Mouse (Mus musculus) limb, embryonic 12.5 days (tissue): Measurements from ENCODE around the gene Gm10065. TPM values are rescaled to one million over a fixed set of nuclear protein-coding genes. Genes with fewer than 3 reads are reported as not detected.
"Not testable (repeated sequence)": the region's sequence is repeated elsewhere in the genome, so short reads cannot be mapped to it uniquely, and the experiment has no call there.

Source experiments
- ATAC-seq: fragments of 200-750 bp; cut with Nextera tagmentation; 2 replicates; pipeline ENCODE4 v1.8.0; 2017; ENCODE audit warnings: low read depth, moderate TSS enrichment; ENCODE audit not compliant: insufficient number of reproducible peaks, insufficient read depth, low FRiP score, low TSS enrichment
- H3K27ac ChIP-seq: fragments of 300-500 bp; sonication (generic); 2 replicates; pipeline ENCODE4 v1.5.1; 2016; ENCODE audit warnings: mild to moderate bottlenecking, moderate library complexity
- H3K27me3 ChIP-seq: fragments of 300-500 bp; sonication (generic); 2 replicates; pipeline ENCODE4 v1.6.1; 2016; ENCODE audit warnings: mild to moderate bottlenecking, moderate library complexity
- H3K36me3 ChIP-seq: fragments of 300-500 bp; sonication (generic); 2 replicates; pipeline ENCODE4 v1.6.1; 2016; ENCODE audit warnings: mild to moderate bottlenecking, moderate library complexity
- H3K4me1 ChIP-seq: fragments of 300-500 bp; sonication (generic); replicated peaks from 2 replicates; pipeline ENCODE4 v1.6.1; 2016
- H3K4me2 ChIP-seq: fragments of 300-500 bp; sonication (generic); 2 replicates; pipeline ENCODE4 v1.6.1; 2016; ENCODE audit warnings: mild to moderate bottlenecking, moderate library complexity
- H3K4me3 ChIP-seq: fragments of 300-500 bp; sonication (generic); replicated peaks from 2 replicates; pipeline ENCODE4 v1.5.1; 2016; ENCODE audit warnings: mild to moderate bottlenecking
- H3K9ac ChIP-seq: fragments of 300-500 bp; sonication (generic); replicated peaks from 2 replicates; pipeline ENCODE4 v1.6.1; 2016; ENCODE audit warnings: mild to moderate bottlenecking, moderate library complexity
- H3K9me3 ChIP-seq: fragments of 300-500 bp; sonication (generic); 2 replicates; pipeline ENCODE4 v1.6.1; 2016; ENCODE audit warnings: mild to moderate bottlenecking, moderate library complexity
- WGBS: fragments of 180-500 bp; shearing (Covaris S2); methylation state at CpG from one replicate; pipeline ENCODE4 v1.1.7; 2016; 5-methylcytosine and 5-hydroxymethylcytosine counted together
- polyA plus RNA-seq: library from polyadenylated mRNA; unstranded; fragments of >200 nt; fragmentation: Nextera tagmentation; extraction: Ambion mirVana; gene quantifications from 2 replicates; pipeline ENCODE4 v1.2.1, GENCODE M21; 2016

The Gm10065 gene
- polyA plus RNA-seq, 1 experiment from 2014 or later: not detected

DNA sequence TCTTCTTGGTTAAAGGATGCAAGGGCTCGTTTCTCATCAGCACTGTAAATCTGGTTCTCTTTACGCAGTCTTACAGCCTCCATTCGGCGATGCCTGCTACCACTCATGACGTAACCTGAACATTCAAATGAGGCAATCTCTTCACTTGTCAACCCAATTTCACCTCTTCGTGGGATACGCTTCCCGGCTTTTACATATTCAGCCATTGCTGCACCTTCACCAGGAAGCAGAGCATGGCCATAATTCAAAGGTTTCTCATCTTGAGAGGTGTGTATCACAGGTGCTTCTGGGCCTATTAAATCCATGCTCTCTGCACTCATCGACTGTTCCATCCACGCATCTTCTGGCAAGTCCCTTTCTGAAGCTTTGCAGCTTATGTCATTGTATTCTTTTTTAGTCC is 11.9 kb downstream of the Gm10065 start:
- Histone ChIP-seq H3K27me3 (peaks cover 20% of the 10 kb centered on the region), H3K4me3 (no peak overlapping the region), H3K9me3 (no peaks in the 10 kb centered on the region), H3K9ac (no peak overlapping the region), H3K36me3 (no peaks in the 10 kb centered on the region), H3K27ac (no peak overlapping the region), H3K4me1 (peaks cover 3% of the 10 kb centered on the region; the same call in 1 of the 2 replicates), H3K4me2 (no peak overlapping the region)
- no peak for ATAC-seq
- WGBS: 81% methylated on average over 10 of the region's 10 CpGs

DNA sequence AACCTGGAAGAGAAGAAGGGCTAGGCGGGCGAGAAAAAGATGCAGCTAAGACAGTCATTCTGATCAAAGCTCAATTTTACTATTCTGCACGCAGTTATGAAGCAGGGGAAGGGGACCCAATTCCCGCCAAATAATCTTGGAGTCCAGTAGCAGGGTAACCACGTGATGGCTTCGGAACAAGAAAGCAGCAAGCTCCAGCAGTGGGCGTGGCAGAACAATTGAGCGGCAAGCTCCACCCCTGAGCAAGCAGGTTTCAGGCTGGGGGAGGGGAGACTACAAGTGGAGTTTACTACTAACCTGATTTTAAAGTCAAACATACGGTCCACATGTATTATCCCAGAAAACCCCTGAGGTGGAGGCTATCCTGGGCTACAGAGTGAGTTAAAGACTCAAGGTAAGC is 16.7 kb downstream of the Gm10065 start:
- H3K9ac ChIP-seq, H3K27ac ChIP-seq, H3K4me3 ChIP-seq, H3K4me2 ChIP-seq, H3K36me3 ChIP-seq, H3K4me1 ChIP-seq, H3K27me3 ChIP-seq, H3K9me3 ChIP-seq, ATAC-seq: not testable (repeated sequence)
- WGBS: 47% methylated on average over 9 of the region's 9 CpGs

DNA sequence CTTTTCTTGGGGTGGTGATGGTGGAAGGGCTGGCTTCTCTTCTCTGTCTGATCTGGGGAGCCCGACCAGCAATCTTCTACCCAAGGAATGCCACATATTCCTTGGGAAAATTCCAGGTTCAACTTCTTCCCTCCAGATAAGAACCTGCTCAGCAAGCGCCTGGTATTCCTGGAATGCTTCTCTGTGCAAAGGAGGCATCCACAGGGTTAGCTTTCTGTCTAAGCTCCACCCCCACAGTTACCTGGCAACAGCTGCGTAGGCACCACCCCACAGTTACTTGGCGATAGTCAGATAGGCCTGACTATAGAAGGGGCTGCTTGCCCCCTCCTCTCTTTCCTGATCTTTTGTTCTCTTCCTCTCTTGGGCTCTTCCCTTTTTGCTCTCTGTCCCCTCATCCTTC is 22.9 kb downstream of the Gm10065 start:
- H3K27me3 ChIP-seq: 0 out of 2 replicates have a peak, but pooled peaks cover 9% of the 10 kb centered on the region
- no peak overlapping the region for H3K27ac ChIP-seq
- H3K4me1 ChIP-seq: peaks cover 9% of the 10 kb centered on the region
- H3K36me3 ChIP-seq: peaks cover 5% of the 10 kb centered on the region
- no peaks in the 10 kb centered on the region for H3K9me3 ChIP-seq
- no peak overlapping the region for H3K4me2 ChIP-seq
- ATAC-seq: no peak
- H3K4me3 ChIP-seq: no peak overlapping the region
- H3K9ac ChIP-seq: no peak overlapping the region
- 12% methylated on average over 4 of the region's 4 CpGs for WGBS

DNA sequence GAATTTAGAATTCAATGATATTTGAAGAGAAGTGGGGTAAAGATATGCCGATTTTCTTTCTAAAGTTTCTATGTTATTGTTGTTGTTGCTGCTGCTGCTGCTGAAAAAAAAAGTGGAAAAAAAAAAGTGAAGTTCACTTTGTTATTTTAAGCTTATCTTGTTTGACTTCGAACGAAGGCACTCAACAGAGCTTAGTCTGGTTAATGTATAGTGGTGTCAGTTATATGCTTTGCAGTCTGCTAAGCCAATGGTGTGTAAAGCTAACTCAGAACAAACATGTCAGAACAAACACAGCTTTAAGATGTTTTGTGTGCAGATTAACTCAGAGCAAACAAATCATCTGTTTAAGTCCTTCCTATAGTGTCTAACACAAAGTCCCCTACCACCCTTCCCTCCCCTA is 25.1 kb downstream of the Gm10065 start:
- WGBS: 91% methylated on average over 3 of the region's 3 CpGs
- Histone ChIP-seq H3K4me1 (peaks cover 9% of the 10 kb centered on the region), H3K27ac (no peak overlapping the region), H3K36me3 (peaks cover 16% of the 10 kb centered on the region), H3K4me3 (no peak overlapping the region), H3K27me3 (0 out of 2 replicates have a peak, but pooled peaks cover 4% of the 10 kb centered on the region), H3K4me2 (peak overlapping the region; percentile 68; the same call in 1 of the 2 replicates), H3K9me3 (no peaks in the 10 kb centered on the region), H3K9ac (no peak overlapping the region)
- ATAC-seq: no peak

DNA sequence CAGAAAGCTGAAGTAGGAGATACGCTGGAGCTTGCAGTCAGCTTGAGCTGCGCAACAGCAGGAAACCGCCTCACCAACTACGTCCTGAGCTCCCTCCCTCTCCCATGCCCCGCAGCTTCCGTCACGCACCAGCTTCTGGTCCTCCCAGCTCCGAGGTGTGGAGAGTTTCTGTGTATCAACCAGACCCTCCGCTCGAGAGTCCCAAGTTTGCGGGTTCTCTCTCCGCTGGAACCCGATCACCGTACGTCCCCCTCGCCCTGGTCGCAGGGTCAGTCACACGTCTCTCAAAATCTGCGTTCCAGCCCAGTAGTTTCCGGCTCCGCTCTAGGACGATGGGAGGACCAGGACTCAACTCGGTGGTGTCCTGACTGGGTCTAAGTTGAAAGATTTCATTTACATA is 25.8 kb downstream of the Gm10065 start, which contains the start of gene Zscan26:
TSS of gene Zscan26 (minus strand) at position 282 of the 400 bp plus-strand sequence.
- Histone ChIP-seq H3K27me3 (0 out of 2 replicates have a peak, but pooled peaks cover 4% of the 10 kb centered on the region), H3K4me1 (peaks cover 9% of the 10 kb centered on the region), H3K9me3 (no peaks in the 10 kb centered on the region), H3K4me2 (peak within 1 kb of the TSS; percentile 68), H3K27ac (peak within 1 kb of the TSS; percentile 67; the same call in 1 of the 2 replicates), H3K36me3 (peaks cover 23% of the 10 kb centered on the region), H3K4me3 (peak within 1 kb of the TSS; percentile 60), H3K9ac (peak within 1 kb of the TSS; percentile 70)
- peak; percentile 81 for ATAC-seq
- under 1% methylated on average over 23 of the region's 23 CpGs for WGBS

DNA sequence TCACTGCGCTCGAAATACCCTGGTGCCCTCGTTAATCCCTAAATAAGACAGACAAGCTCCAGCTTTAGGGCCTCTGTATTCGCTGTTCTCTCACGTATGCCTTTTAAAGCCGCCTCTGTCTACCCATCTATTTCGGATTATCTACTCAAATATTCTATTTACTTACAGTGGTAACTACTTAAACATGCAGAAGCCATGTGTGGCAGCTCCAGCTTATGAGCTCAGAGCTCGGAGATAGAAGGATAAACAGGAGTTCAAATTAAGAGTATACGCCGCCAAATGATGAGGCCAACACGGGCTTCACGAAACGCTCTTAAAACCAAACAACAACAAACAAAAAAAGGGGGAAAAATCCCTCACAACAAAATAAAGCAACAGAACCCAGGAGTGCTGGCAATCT is 26.2 kb downstream of the Gm10065 start:
- 0 out of 2 replicates have a peak, but pooled peaks cover 4% of the 10 kb centered on the region for H3K27me3 ChIP-seq
- peaks cover 9% of the 10 kb centered on the region for H3K4me1 ChIP-seq
- WGBS: 4% methylated on average over 13 of the region's 13 CpGs
- peaks cover 27% of the 10 kb centered on the region for H3K36me3 ChIP-seq
- peak overlapping the region; percentile 68 for H3K4me2 ChIP-seq
- H3K9ac ChIP-seq: peak overlapping the region; percentile 70
- H3K9me3 ChIP-seq: no peaks in the 10 kb centered on the region
- ATAC-seq: no peak
- H3K27ac ChIP-seq: peak overlapping the region; percentile 67; the same call in 1 of the 2 replicates
- peak overlapping the region; percentile 60 for H3K4me3 ChIP-seq

DNA sequence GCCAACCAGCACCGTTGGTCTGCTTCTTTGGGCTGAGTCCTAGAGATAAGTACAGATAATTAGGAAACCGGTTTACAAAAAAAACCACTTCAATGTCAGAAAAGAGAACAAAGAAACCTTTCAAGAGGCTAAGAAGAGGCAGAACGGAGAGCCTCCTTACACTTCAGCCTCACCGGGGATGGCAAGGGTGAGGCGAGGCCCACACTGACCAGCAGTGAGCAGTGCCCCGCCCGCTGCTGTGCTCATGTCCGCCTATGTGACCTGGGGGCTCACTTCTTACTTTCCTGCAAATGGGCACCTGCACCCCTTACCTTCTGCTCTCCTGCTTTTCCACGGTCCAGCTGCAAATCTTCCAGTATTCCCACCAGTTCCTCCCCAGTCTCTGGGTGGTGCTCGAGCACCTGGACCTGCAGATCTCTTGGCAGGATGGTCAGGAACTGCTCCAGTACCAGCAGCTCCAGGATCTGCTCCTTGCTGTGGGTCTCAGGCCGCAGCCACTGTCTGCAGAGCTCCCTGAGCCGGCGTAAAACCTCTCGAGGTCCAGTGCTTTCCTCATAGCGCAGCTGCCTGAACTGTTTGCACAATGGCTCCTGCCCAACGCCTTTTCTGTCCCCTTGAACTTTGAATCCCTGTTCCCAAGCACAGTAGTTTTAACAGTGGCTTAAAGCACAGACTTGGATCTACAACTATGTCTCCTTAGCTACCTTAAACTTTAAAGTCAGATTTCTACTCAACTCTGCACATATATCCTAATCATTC is 31.2 kb downstream of the Gm10065 start:
- Histone ChIP-seq H3K4me1 (peaks cover 9% of the 10 kb centered on the region), H3K4me3 (no peak overlapping the region), H3K27me3 (no peaks in the 10 kb centered on the region), H3K27ac (no peak overlapping the region), H3K4me2 (no peak overlapping the region), H3K36me3 (peaks cover 75% of the 10 kb centered on the region), H3K9me3 (no peaks in the 10 kb centered on the region), H3K9ac (no peak overlapping the region)
- WGBS: 83% methylated on average over 16 of the region's 16 CpGs
- ATAC-seq: no peak

DNA sequence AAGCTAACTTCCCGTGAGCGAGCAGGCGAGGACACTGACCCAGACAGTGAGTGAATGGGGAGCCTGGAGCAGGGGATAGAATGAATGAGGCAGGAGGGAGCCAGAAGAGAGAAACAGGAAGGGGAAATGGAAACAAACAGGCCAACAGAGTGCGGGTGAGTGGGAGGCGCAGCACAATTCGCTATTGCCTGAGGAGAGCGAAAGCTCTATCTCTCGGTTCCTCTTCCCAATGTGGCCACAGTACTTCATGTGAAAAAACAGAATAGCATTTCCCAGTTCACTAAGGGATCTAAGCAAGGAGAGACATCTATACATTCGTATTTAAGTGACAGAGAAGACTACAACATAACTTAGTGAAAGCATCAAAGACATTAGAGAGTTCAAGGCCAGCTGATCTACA is 32.4 kb downstream of the Gm10065 start:
- Histone ChIP-seq H3K9me3 (no peaks in the 10 kb centered on the region), H3K4me1 (no peaks in the 10 kb centered on the region), H3K27me3 (no peaks in the 10 kb centered on the region), H3K9ac (no peak overlapping the region), H3K4me3 (no peak overlapping the region), H3K36me3 (peaks cover 75% of the 10 kb centered on the region), H3K4me2 (no peak overlapping the region), H3K27ac (no peak overlapping the region)
- 90% methylated on average over 9 of the region's 9 CpGs for WGBS
- no peak for ATAC-seq

DNA sequence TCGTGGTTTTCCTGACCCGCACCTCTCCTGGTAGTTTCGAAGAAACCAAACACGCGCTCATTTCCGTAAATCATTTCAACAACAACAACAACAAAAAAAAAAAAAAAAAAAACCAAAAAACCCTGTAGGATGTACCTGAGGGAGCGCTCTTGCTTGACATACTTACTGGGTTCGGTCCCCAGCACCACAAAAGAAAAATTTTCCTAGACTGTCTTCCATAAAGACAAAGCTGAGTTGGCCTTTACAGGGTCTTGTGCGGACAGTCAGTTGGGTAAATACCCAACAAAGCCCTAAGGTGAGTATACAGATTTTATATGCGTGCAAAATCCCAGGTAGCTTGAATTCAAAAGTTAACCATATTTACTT is 38.1 kb downstream of the Gm10065 start:
- H3K36me3 ChIP-seq: peaks cover 32% of the 10 kb centered on the region
- H3K9me3 ChIP-seq: no peaks in the 10 kb centered on the region
- peak overlapping the region; percentile 74 for H3K4me2 ChIP-seq
- ATAC-seq: no peak
- H3K27ac ChIP-seq: peak overlapping the region; percentile 83; the same call in 1 of the 2 replicates
- H3K27me3 ChIP-seq: no peaks in the 10 kb centered on the region
- H3K9ac ChIP-seq: no peak overlapping the region
- H3K4me1 ChIP-seq: peaks cover 12% of the 10 kb centered on the region
- 19% methylated on average over 10 of the region's 10 CpGs for WGBS
- H3K4me3 ChIP-seq: peak overlapping the region; percentile 57

DNA sequence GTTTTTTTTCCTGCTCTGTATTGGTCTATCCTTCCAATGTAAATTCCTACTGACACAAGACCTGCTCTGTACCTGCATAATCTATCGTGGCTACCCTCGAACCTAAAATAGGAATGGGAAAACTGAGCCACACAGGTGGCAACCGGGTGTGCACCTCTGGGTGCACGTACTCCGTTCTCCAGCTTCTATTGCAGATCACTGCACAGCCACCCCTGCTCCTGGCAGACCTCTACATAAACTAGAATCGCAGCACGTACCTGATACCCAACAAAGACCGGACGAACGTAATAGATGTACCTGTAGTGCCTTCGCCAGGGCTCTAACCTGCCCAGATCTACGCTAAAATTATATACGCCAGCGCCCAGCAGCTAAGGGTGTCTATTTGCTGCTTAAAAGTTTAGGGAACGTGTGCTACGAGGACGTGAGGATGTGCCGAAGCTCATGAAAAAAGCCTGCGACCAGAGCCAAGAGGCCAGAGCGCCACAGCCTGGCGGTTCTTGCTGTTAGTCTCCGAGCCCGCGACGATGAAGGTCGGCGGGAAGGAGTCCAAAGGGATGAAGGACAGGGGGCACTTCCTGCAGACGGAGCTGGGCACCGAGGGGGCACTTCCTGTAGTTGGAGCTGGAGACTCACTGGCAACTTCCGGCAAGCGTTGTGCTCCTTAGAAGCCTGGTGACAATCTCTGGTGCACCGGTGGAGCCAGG is 38.6 kb downstream of the Gm10065 start, which contains the start of gene Pgbd1:
TSS of gene Pgbd1 (minus strand) at position 556 of the 704 bp plus-strand sequence.
- Histone ChIP-seq H3K4me3 (peak within 1 kb of the TSS; percentile 57), H3K4me1 (peaks cover 12% of the 10 kb centered on the region), H3K36me3 (peaks cover 26% of the 10 kb centered on the region), H3K9me3 (no peaks in the 10 kb centered on the region), H3K27ac (peak within 1 kb of the TSS; percentile 83), H3K9ac (peak within 1 kb of the TSS; percentile 75), H3K27me3 (no peaks in the 10 kb centered on the region), H3K4me2 (peak within 1 kb of the TSS; percentile 74)
- WGBS: under 1% methylated on average over 32 of the region's 32 CpGs
- ATAC-seq: peak; percentile 80

DNA sequence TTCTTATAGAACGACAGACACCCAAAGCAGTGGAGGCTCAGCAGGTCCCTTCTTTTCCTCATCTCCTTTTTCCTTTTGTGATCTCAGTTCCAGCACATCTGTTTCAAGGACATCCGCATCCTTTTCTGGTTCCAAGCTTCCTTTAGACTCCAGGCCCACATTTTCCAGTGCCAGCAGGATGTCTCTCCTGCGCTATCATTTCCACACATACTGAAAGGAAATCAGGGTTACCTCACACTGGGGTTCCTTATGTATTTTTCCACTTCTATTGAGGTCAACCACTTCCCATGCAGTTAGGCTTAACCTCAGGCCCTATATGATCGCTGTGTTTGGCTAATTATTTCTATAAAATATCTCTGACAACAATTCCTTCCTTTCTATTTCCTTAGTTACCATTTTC is 43.8 kb downstream of the Gm10065 start:
- H3K4me3 ChIP-seq: no peak overlapping the region
- no peak for ATAC-seq
- H3K27me3 ChIP-seq: no peaks in the 10 kb centered on the region
- no peaks in the 10 kb centered on the region for H3K9me3 ChIP-seq
- peaks cover 8% of the 10 kb centered on the region for H3K4me1 ChIP-seq
- H3K27ac ChIP-seq: no peak overlapping the region
- H3K36me3 ChIP-seq: no peaks in the 10 kb centered on the region
- WGBS: 82% methylated on average over 4 of the region's 4 CpGs
- no peak overlapping the region for H3K4me2 ChIP-seq
- no peak overlapping the region for H3K9ac ChIP-seq
